Mouse (Mus musculus) common myeloid progenitor, adult 5-6 weeks (primary cell): ENCODE measurements around the gene Zic4. TPM values are rescaled to one million over a fixed set of nuclear protein-coding genes. Genes with fewer than 3 reads are reported as not detected.

Experiments
- ATAC-seq: replicated peaks from 2 replicates; pipeline ENCODE4 v1.8.0; 2016; ENCODE audit warnings: low read depth, mild to moderate bottlenecking, moderate TSS enrichment, inconsistent platforms; ENCODE audit not compliant: poor library complexity, severe bottlenecking
- total RNA-seq: library from RNA; stranded (forward); fragments of 200-1000, 187-1606 nt; gene quantifications from 2 replicates; pipeline ENCODE4 v1.2.3, GENCODE M21; 2017

Zic4 gene
- total RNA-seq: not detected in 2 replicates

- peak; percentile 68 for ATAC-seq
Observed at GRCm38 (mm10) chr9:91361856-91362601, at the start of gene Zic4. TSS of gene Zic4 (plus strand) at chr9:91362413.

- no peak for ATAC-seq
Observed at GRCm38 (mm10) chr9:91347591-91347990, 14.6 kb upstream of the Zic4 start.

GRCm38 (mm10) chr9:91348746-91349145, 13.5 kb upstream of the Zic4 start:
- ATAC-seq: no peak

GRCm38 (mm10) chr9:91350211-91350791, 11.9 kb upstream of the Zic4 start:
- ATAC-seq: no peak

- ATAC-seq: no peak
Observed at GRCm38 (mm10) chr9:91350861-91351291, 11.3 kb upstream of the Zic4 start.

- no peak for ATAC-seq
Observed at GRCm38 (mm10) chr9:91351361-91351760, 10.9 kb upstream of the Zic4 start.

- ATAC-seq: no peak
Observed at GRCm38 (mm10) chr9:91351961-91352411, 10.2 kb upstream of the Zic4 start.

GRCm38 (mm10) chr9:91352786-91353185, 9.4 kb upstream of the Zic4 start:
- no peak for ATAC-seq

GRCm38 (mm10) chr9:91353551-91354433, 8.4 kb upstream of the Zic4 start:
- ATAC-seq: no peak

GRCm38 (mm10) chr9:91354434-91355269, 7.6 kb upstream of the Zic4 start:
- ATAC-seq: no peak

- no peak for ATAC-seq
Observed at GRCm38 (mm10) chr9:91355270-91355589, 7.0 kb upstream of the Zic4 start.

GRCm38 (mm10) chr9:91355629-91356352, 6.4 kb upstream of the Zic4 start:
- peak; percentile 38; the same call in 1 of the 2 replicates for ATAC-seq

GRCm38 (mm10) chr9:91356353-91356740, 5.9 kb upstream of the Zic4 start:
- no peak for ATAC-seq

- no peak for ATAC-seq
Observed at GRCm38 (mm10) chr9:91357321-91357720, 4.9 kb upstream of the Zic4 start.

GRCm38 (mm10) chr9:91358851-91359687, 3.1 kb upstream of the Zic4 start:
- no peak for ATAC-seq

- ATAC-seq: no peak
Observed at GRCm38 (mm10) chr9:91360151-91361032, 1.8 kb upstream of the Zic4 start.

GRCm38 (mm10) chr9:91361033-91361855, 969 bp upstream of the Zic4 start:
- no peak for ATAC-seq
